Mouse (Mus musculus) liver, postnatal 0 days (tissue): ENCODE results near the gene Socs7.

Experiments used
- CTCF ChIP-seq: sonication (generic); IDR thresholded peaks from 2 replicates; pipeline ENCODE4 v1.5.1; 2016; ENCODE audit warnings: antibody characterized with exemption, low read depth
- EP300 ChIP-seq: IDR thresholded peaks from 2 replicates; pipeline ENCODE4 v1.6.1; 2016; ENCODE audit warnings: antibody characterized with exemption, low read depth, mild to moderate bottlenecking

GRCm38 (mm10) chr11:97418834-97419539 is 56.6 kb downstream of the Socs7 start:
- TF ChIP-seq EP300, result no peak
- no peak for TF ChIP-seq CTCF
